Mouse (Mus musculus): Measurements from ENCODE around the gene Gm10135.
"Not testable (repeated sequence)": the region's sequence is repeated elsewhere in the genome, so short reads cannot be mapped to it uniquely, and the experiment has no call there.

DNA sequence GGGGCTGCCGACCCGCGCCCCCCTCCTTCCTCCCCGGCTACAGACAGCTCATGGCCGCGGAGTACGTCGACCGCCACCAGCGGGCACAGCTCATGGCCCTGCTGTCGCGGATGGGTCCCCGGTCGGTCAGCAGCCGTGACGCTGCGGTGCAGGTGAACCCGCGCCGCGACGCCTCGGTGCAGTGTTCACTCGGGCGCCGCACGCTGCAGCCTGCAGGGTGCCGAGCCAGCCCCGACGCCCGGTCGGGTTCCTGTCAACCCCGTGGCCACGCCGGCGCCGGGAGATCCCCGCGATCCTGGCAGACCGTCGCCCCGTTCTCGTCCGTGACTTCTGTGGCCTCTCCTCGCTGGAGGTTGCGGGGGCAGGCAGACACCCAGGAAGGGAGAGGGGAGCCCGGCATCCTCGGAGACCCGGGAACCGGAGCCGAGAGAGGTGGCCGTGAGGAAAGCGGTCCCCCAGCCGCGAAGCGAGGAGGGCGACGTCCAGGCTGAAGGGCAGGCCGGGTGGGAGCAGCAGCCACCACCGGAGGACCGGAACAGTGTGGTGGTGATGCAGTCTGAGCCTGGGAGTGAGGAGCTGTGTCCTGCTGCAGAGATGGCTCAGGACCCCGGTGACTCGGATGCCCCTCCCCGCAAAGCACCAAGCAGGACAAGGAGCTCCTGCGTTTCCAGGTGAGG lies 39.2 kb upstream of the Gm10135 start:
- TF ChIP-seq POLR2A (IDR thresholded peaks at IDR 0.05; ENCODE audit: control insufficient read depth, extremely low read depth, insufficient read depth, low read length, poor library complexity); CTCF (IDR thresholded peaks at IDR 0.05; ENCODE audit: borderline replicate concordance, control insufficient read depth, extremely low read depth, insufficient read depth, low read length, poor library complexity): not testable (repeated sequence)

Measured in thymus, adult 2 months (tissue).